Mouse (Mus musculus) forelimb bud, embryonic 11.5 days (tissue): ENCODE measurements around the gene Wdr24.

ENCODE experiments used
- DNase-seq: peaks from one replicate; pipeline ENCODE4 v3.0.0-alpha.2; 2012; ENCODE audit warnings: low read depth, low spot score

Gene Wdr24

GRCm38 (mm10) chr17:25877025-25877424 lies 53.6 kb downstream of the Wdr24 start:
- no peak for DNase-seq

- DNase-seq = no peak
Observed at GRCm38 (mm10) chr17:25877741-25878610, 54.5 kb downstream of the Wdr24 start.
